Mouse (Mus musculus) cortical plate, adult 2 months (tissue): ENCODE measurements around the gene Zc3hav1l.

Source experiments
- CTCF ChIP-seq: fragments of 200-500 bp; IDR thresholded peaks from 2 replicates; pipeline ENCODE4 v1.5.1; 2011; ENCODE audit warnings: mild to moderate bottlenecking, control low read depth, low read length; ENCODE audit not compliant: insufficient read depth; ENCODE audit errors: extremely low read depth
- POLR2A ChIP-seq: fragments of 200-500 bp; IDR thresholded peaks from 2 replicates; pipeline ENCODE4 v1.6.1; 2011; ENCODE audit warnings: mild to moderate bottlenecking, low read length, control low read depth; ENCODE audit not compliant: insufficient read depth; ENCODE audit errors: extremely low read depth

DNA sequence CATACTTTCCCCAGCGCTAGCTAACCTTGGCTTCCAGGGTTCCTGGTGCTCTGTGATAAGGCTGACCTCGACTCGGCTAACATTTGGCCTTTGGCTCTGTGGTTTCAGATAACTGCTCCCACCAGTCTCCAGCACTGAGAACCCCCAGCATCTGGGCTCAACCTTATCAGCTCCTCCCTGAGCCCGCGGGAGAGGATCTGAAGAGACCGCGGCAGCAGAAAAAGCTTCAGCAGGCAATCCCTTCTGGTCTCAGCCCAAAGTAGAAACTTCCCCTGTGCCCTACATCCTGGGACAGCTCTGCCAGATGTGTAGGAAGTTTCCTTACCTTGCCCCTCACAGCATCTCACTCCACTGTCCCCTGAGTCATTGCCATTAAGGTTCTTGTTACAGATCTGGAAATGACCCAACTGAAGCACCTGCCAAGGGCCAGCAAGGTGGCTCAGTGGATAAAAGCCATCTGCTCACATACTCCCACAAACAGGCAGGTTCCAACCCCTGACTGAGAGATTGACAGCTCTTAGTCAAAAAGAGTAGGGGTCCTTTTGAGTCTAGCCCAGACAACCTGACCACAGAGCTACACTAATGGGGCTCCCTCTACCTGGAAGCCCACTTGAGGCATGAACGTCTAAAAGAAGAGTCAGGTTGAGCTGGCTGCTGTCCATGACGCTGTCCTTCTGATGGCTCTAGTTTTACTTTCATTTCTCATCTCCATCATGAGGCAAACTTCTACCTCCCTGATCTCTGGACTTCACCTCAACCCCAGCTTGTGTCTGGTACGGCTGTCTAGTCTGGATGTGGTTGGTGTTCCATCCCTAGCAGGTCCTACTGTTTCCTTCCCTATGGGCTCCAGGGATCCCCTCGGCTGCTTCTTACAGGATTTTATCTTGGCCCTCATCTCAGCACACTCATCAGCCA is 42.9 kb upstream of the Zc3hav1l start:
- no peak for TF ChIP-seq POLR2A
- no peak for TF ChIP-seq CTCF
